ENCODE assay signal across 8 mouse cellular contexts in genomic region chr5:30768598-30768997, GRCm38 (mm10). TPM values are rescaled to one million over a fixed set of nuclear protein-coding genes. Genes with fewer than 3 reads are reported as not detected.
DNase-seq lines count a peak whose midpoint lies in the region; ATAC-seq lines count a peak whose summit lies in the region.

No protein-coding gene starts in this region.

- no peaks in the 10 kb centered on the region for H3K36me3 ChIP-seq in neural tube, embryonic 14.5 days (ENCODE audit: control insufficient read depth, insufficient read depth, low read length)

- no peak overlapping the region for H3K9ac ChIP-seq in neural tube, embryonic 14.5 days (replicated peaks; ENCODE audit: low read depth, low read length)

- H3K4me2 ChIP-seq in neural tube, embryonic 14.5 days (ENCODE audit: low read depth, low read length) = no peak overlapping the region

- no peaks in the 10 kb centered on the region for H3K27me3 ChIP-seq in neural tube, embryonic 14.5 days (ENCODE audit: control insufficient read depth, insufficient read depth, low read length)

- peak; percentile 33 for DNase-seq in embryo, embryonic 10 days (ENCODE audit: low spot score)
- no peak for DNase-seq in embryo, embryonic 9.5 days (ENCODE audit: extremely low spot score)
- DNase-seq in embryo, embryonic 10.5 days (ENCODE audit: low spot score) = peak; percentile 36
- DNase-seq in heart, postnatal 14 days = peak; percentile 54 to 64
- DNase-seq in kidney, postnatal 36 days = peak; percentile 39 to 57
- DNase-seq in frontal cortex, postnatal 25 days (ENCODE audit: low spot score in 2 of 2) = no peak
- DNase-seq in adipocyte (ENCODE audit: low spot score) = no peak

- no peak overlapping the region for H3K4me3 ChIP-seq in neural tube, embryonic 14.5 days (ENCODE audit: low read depth, low read length)

- ATAC-seq in neural tube, embryonic 14.5 days (ENCODE audit: low read depth) = peak; percentile 39; the same call in 1 of the 2 replicates

- no peaks in the 10 kb centered on the region for H3K9me3 ChIP-seq in neural tube, embryonic 14.5 days (ENCODE audit: control insufficient read depth, low read length)

- no peak overlapping the region for H3K27ac ChIP-seq in neural tube, embryonic 14.5 days (ENCODE audit: low read depth, low read length)

- 15% methylated on average over 9 of the region's 9 CpGs for WGBS in neural tube, embryonic 14.5 days

- peaks cover 19% of the 10 kb centered on the region for H3K4me1 ChIP-seq in neural tube, embryonic 14.5 days (ENCODE audit: control insufficient read depth, insufficient read depth, low read length)

- intact Hi-C loops in heart, postnatal 14 days (cut with DNase I) = no loop called here

RNA-seq across cellular contexts. Expression of gene Mapre3, which starts 45.8 kb away (rescaled TPM):
- 10 to 100 TPM; 28.1 to 33.1 TPM for total RNA-seq in heart, postnatal 14 days (2021)
- polyA plus RNA-seq in neural tube, embryonic 14.5 days (2014; fragmentation: Nextera tagmentation; extraction: Ambion mirVana) = 129 and 140 TPM in 2 replicates

RNA-seq across cellular contexts. Expression of gene Dpysl5, which starts 57.2 kb away (rescaled TPM):
- under 1 TPM; 0.46 to 0.79 TPM for total RNA-seq in heart, postnatal 14 days (2021)
- 178 and 203 TPM in 2 replicates for polyA plus RNA-seq in neural tube, embryonic 14.5 days (2014; fragmentation: Nextera tagmentation; extraction: Ambion mirVana)

Comparison
In these comparisons a context has a peak if more than half of its experiments do, and no peak if none do; other contexts are left out.
1. DNase-seq: peak in embryo, embryonic 10 days (single experiment), embryo, embryonic 10.5 days (single experiment), heart, postnatal 14 days (2 of 2) and kidney, postnatal 36 days (2 of 2); none in embryo, embryonic 9.5 days (single experiment), frontal cortex, postnatal 25 days (0 of 2) and adipocyte (single experiment).